Mouse (Mus musculus): ENCODE data around the gene Sdc1.

Sdc1 gene

GRCm38 (mm10) chr12:8824995-8825703 is 54.0 kb downstream of the Sdc1 start:
- DNase-seq (ENCODE audit: low read depth, low spot score) = no peak

GRCm38 (mm10) chr12:8827014-8827715 is 56.0 kb downstream of the Sdc1 start:
- no peak for DNase-seq (ENCODE audit: low read depth, low spot score)

- DNase-seq (ENCODE audit: low read depth, low spot score) = no peak
These were observed 58.0 kb downstream of the Sdc1 start for GRCm38 (mm10) chr12:8829032-8829660.

GRCm38 (mm10) chr12:8829661-8830040 is 58.5 kb downstream of the Sdc1 start:
- no peak for DNase-seq (ENCODE audit: low read depth, low spot score)

GRCm38 (mm10) chr12:8830967-8831635 is 60.0 kb downstream of the Sdc1 start:
- DNase-seq (ENCODE audit: low read depth, low spot score) = no peak

- no peak for DNase-seq (ENCODE audit: low read depth, low spot score)
These were observed 60.6 kb downstream of the Sdc1 start for GRCm38 (mm10) chr12:8831710-8832109.

GRCm38 (mm10) chr12:8840782-8841325 is 69.7 kb downstream of the Sdc1 start:
- no peak for DNase-seq (ENCODE audit: low read depth, low spot score)

GRCm38 (mm10) chr12:8842725-8843124 is 71.6 kb downstream of the Sdc1 start:
- DNase-seq (ENCODE audit: low read depth, low spot score) = no peak

All from mesoderm, embryonic 11.5 days (tissue).